Mouse (Mus musculus): Measurements from ENCODE around the gene Rpl9-ps6. TPM values are rescaled to one million over a fixed set of nuclear protein-coding genes. Genes with fewer than 3 reads are reported as not detected.

Rpl9-ps6 gene
- polyA plus RNA-seq (2012; ENCODE audit: insufficient read depth, insufficient read length, low replicate concordance, missing spikeins): not detected in 2 replicates

DNA sequence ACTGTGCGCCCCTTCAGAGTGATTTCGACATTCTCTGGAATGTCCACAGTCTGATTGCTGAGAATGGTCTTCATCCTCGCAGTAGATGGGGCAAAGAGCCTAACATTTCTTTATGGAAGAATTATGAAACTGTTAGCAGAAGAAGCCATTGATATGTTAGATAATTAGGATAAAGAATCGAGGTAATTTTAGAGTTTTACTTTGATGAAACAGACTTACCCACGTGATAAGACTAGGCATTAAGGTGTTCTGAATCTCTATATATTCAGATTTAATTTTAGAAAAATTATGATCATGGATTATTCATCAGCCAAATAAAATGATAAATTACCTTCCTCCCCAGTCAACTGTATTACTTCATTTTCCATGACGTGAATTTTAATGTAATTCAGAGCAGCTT is at the start of gene Rpl9-ps6:
Rpl9-ps6 (minus strand) TSS at position 101 of the 400 bp plus-strand sequence.
- no peak within 1 kb of the TSS for H3K4me3 ChIP-seq (ENCODE audit: insufficient read depth, low read depth, low read length)
- 88% methylated on average over 6 of the region's 6 CpGs for WGBS
- H3K4me1 ChIP-seq (ENCODE audit: control insufficient read depth, insufficient read depth, low read length): no peaks in the 10 kb centered on the region
- H3K27ac ChIP-seq (ENCODE audit: insufficient read depth, low read depth, low read length): no peak within 1 kb of the TSS
- TF ChIP-seq POLR2A (IDR thresholded peaks at IDR 0.05; ENCODE audit: insufficient read depth, low read depth, low read length) (no peak), CTCF (IDR thresholded peaks at IDR 0.05; ENCODE audit: insufficient read depth, low read depth, low read length) (no peak)

DNA sequence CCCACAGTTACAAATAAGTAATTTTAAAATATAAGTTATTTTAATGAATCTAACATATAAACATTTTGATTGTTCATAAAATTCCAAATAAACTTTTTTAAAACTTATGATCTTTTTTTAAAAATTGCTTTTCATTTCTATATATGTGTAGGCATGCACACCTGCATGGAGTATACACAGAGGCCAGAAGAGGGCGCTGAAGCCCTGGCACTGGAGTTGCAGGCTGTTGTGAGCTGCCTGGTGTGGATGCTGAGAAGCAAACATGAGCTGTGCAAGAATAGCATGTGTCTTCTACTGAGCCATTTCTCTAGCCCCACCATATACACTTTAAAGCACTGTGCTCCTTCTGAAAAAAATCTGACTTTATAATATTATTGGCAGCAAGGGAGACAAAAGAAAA is 46.1 kb upstream of the Rpl9-ps6 start:
- 47% methylated on average over 1 of the region's 1 CpGs for WGBS
- no peaks in the 10 kb centered on the region for H3K4me1 ChIP-seq (ENCODE audit: control insufficient read depth, insufficient read depth, low read length)
- H3K4me3 ChIP-seq (ENCODE audit: insufficient read depth, low read depth, low read length): no peak overlapping the region
- H3K27ac ChIP-seq (ENCODE audit: insufficient read depth, low read depth, low read length): no peak overlapping the region
- TF ChIP-seq POLR2A (IDR thresholded peaks at IDR 0.05; ENCODE audit: insufficient read depth, low read depth, low read length) (no peak), CTCF (IDR thresholded peaks at IDR 0.05; ENCODE audit: insufficient read depth, low read depth, low read length) (no peak)

DNA sequence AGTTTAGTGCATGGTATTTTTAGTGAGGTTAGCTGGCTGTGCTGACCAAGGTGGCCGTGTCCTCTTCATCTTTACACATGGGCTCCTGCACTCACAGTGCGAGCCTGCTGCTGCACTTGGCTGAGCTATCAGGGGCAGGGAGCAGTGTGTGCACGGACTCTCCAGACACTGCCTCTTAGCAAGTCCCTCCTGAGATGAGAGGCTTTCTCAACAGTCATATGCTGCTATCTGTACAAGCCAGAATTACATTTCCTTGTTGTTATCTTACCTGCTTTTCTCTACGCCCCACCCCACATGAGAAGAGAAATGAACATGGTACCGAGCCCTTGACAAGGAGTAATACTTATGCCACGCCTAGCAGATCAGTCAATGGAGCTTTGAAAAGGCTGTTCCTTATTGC is 44.6 kb upstream of the Rpl9-ps6 start:
- Histone ChIP-seq H3K4me3 (ENCODE audit: insufficient read depth, low read depth, low read length) (no peak overlapping the region), H3K4me1 (ENCODE audit: control insufficient read depth, insufficient read depth, low read length) (peaks cover 6% of the 10 kb centered on the region), H3K27ac (ENCODE audit: insufficient read depth, low read depth, low read length) (no peak overlapping the region)
- TF ChIP-seq CTCF (IDR thresholded peaks at IDR 0.05; ENCODE audit: insufficient read depth, low read depth, low read length): no peak
- no peak for TF ChIP-seq POLR2A (IDR thresholded peaks at IDR 0.05; ENCODE audit: insufficient read depth, low read depth, low read length)
- WGBS: 95% methylated on average over 6 of the region's 6 CpGs

DNA sequence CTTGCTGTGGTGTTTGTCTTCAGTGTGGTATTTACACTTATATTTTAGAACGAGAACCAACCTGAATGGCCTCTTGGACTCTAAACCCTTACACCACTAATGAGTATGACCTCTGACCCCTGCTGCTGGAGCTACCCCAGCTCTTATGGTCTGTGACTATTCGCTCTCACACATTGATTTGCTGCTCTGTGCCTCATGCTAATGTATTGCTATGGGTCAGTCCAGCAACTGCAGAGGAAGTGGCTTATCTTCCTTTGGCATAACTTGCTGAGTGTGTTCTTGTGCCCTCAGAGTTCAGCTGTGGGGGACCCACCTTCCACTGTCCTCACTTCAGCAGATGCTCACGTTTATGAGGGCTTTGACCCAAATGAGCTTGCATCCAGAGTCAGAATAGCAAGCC is 43.9 kb upstream of the Rpl9-ps6 start:
- WGBS: 88% methylated on average over 3 of the region's 3 CpGs
- Histone ChIP-seq H3K4me1 (ENCODE audit: control insufficient read depth, insufficient read depth, low read length) (peaks cover 8% of the 10 kb centered on the region), H3K27ac (ENCODE audit: insufficient read depth, low read depth, low read length) (no peak overlapping the region), H3K4me3 (ENCODE audit: insufficient read depth, low read depth, low read length) (no peak overlapping the region)
- TF ChIP-seq POLR2A (IDR thresholded peaks at IDR 0.05; ENCODE audit: insufficient read depth, low read depth, low read length): no peak
- TF ChIP-seq CTCF (IDR thresholded peaks at IDR 0.05; ENCODE audit: insufficient read depth, low read depth, low read length): no peak

DNA sequence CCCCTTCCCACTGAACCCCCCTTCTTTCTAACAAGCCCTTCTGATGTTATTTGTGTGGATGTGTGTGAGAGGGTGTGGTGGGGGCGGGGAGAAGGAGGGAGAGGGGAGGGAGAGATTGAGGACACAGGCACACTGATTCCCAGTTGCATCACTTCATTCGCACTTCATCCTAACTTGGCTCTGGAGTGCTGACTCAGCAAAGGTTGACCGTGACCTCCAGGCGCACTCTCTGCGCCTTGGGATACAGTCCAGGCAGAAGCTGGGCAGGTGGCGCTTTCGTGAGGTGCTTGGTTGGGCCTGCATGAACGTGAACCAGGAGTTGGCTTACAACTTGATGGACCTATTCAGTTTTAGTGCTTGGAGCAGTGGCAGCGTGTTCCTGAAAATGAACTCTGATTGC is 41.1 kb upstream of the Rpl9-ps6 start:
- Histone ChIP-seq H3K4me3 (ENCODE audit: insufficient read depth, low read depth, low read length) (no peak overlapping the region), H3K27ac (ENCODE audit: insufficient read depth, low read depth, low read length) (no peak overlapping the region), H3K4me1 (ENCODE audit: control insufficient read depth, insufficient read depth, low read length) (peaks cover 8% of the 10 kb centered on the region)
- 86% methylated on average over 9 of the region's 9 CpGs for WGBS
- TF ChIP-seq POLR2A (IDR thresholded peaks at IDR 0.05; ENCODE audit: insufficient read depth, low read depth, low read length) (no peak), CTCF (IDR thresholded peaks at IDR 0.05; ENCODE audit: insufficient read depth, low read depth, low read length) (no peak)

DNA sequence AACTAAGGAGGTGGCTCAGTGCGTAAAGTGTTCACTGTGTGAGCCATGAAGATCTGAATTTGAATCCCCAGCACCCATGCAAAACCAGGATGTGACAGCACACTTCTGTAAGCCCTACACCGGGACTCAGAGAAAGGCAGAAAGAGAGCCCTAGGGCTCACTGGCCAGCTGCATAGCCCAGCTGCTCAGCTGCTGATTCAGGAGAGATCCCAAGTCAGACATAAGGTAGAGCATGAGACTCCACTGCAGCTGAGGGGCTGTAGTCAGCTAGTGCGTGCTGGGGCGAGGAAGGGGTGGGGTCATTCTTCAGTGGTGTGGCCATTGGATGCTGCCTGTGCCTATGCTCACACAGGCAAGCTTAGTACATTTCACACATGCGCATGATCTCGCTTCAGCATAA is 40.7 kb upstream of the Rpl9-ps6 start:
- 89% methylated on average over 6 of the region's 6 CpGs for WGBS
- no peak for TF ChIP-seq POLR2A (IDR thresholded peaks at IDR 0.05; ENCODE audit: insufficient read depth, low read depth, low read length)
- TF ChIP-seq CTCF (IDR thresholded peaks at IDR 0.05; ENCODE audit: insufficient read depth, low read depth, low read length): no peak
- Histone ChIP-seq H3K4me1 (ENCODE audit: control insufficient read depth, insufficient read depth, low read length) (peaks cover 8% of the 10 kb centered on the region), H3K4me3 (ENCODE audit: insufficient read depth, low read depth, low read length) (no peak overlapping the region), H3K27ac (ENCODE audit: insufficient read depth, low read depth, low read length) (no peak overlapping the region)

DNA sequence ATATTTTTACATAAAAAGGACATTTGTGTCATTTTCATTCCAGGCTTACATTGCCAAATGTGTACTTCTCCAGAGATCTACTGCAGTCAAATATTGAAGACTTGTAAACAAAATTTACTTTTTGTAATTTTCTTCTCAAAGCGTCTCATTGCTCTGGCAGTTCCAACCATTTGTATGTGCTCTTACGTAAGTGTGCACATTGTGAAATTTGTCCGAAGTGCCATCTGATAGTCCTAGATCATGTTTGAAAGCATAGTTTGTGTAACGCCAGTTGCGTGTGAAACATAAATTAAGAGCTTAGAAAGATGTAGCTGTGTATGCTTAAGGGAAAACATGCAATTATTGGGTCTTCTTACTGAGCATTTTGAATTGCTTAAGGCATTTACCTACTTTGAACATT is 40.1 kb upstream of the Rpl9-ps6 start:
- WGBS: 62% methylated on average over 5 of the region's 5 CpGs
- Histone ChIP-seq H3K4me3 (ENCODE audit: insufficient read depth, low read depth, low read length) (no peak overlapping the region), H3K4me1 (ENCODE audit: control insufficient read depth, insufficient read depth, low read length) (peaks cover 8% of the 10 kb centered on the region), H3K27ac (ENCODE audit: insufficient read depth, low read depth, low read length) (no peak overlapping the region)
- no peak for TF ChIP-seq POLR2A (IDR thresholded peaks at IDR 0.05; ENCODE audit: insufficient read depth, low read depth, low read length)

DNA sequence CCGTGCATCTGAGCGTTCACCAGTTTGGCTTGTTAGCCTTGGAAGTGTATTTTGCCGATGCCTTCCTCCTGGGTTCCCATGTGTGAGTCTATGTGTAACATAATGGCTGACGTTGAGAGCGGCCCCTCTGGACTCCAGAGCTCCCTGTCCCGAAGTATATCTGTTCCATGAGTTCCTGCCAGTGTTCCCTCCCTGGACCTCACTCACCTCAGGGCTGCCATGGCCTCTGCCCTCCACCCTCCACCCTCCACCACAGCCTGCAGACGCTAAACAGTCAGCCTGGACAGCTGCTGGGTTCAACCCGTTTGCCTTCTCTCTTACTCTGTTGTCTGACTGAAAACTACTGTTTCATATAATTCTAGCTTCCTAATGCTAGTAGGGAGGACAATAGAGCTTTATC is 39.7 kb upstream of the Rpl9-ps6 start:
- no peak overlapping the region for H3K4me3 ChIP-seq (ENCODE audit: insufficient read depth, low read depth, low read length)
- no peak overlapping the region for H3K27ac ChIP-seq (ENCODE audit: insufficient read depth, low read depth, low read length)
- no peak for TF ChIP-seq POLR2A (IDR thresholded peaks at IDR 0.05; ENCODE audit: insufficient read depth, low read depth, low read length)
- TF ChIP-seq CTCF (IDR thresholded peaks at IDR 0.05; ENCODE audit: insufficient read depth, low read depth, low read length): no peak
- WGBS: 75% methylated on average over 8 of the region's 8 CpGs
- H3K4me1 ChIP-seq (ENCODE audit: control insufficient read depth, insufficient read depth, low read length): peaks cover 8% of the 10 kb centered on the region

DNA sequence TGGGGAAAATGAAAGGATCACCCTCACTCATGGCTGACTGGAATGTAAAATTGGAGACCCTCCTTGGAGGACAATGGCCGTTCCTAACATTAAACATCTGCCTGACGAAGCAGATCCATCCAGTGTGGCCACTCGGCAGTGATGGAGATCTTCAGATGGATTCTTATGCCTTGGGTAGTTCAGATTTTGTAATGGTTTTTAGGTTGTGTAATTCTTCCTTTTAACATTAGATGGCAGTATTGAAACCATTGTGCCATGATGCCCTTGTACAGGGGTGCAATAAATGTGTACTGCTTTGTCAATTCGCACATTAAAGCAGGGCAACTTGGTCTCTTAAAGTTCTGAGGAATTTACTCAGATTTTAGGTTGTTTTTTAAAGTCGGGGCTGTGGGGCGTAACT is 35.0 kb upstream of the Rpl9-ps6 start:
- 66% methylated on average over 6 of the region's 6 CpGs for WGBS

DNA sequence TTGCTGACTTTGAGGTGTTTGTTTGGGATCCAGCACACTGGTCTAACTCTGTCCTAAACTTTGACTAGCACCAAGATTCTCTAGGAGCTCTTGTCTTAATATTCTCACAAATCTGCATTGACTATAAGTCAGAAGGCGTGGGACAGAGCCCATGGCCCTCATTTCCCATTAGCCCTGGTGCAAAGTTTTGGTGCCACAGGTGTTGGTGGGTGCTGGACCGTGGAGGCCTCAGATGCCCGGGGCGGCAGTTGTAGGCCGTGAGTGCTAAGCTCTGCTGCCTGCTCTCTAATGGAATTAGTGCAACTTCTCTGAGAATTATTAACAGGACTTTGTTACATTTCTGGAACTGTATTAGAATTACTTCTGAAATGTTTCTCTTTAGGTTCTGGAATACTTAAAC is 31.6 kb upstream of the Rpl9-ps6 start:
- Histone ChIP-seq H3K27ac (ENCODE audit: insufficient read depth, low read depth, low read length) (no peak overlapping the region), H3K4me3 (ENCODE audit: insufficient read depth, low read depth, low read length) (no peak overlapping the region), H3K4me1 (ENCODE audit: control insufficient read depth, insufficient read depth, low read length) (peaks cover 2% of the 10 kb centered on the region; the same call in 1 of the 2 replicates)
- TF ChIP-seq CTCF (IDR thresholded peaks at IDR 0.05; ENCODE audit: insufficient read depth, low read depth, low read length) (no peak), POLR2A (IDR thresholded peaks at IDR 0.05; ENCODE audit: insufficient read depth, low read depth, low read length) (no peak)
- WGBS: 96% methylated on average over 5 of the region's 5 CpGs

More for the DNA sequence above, 35.0 kb upstream of the Rpl9-ps6 start:
- peaks cover 4% of the 10 kb centered on the region for H3K4me1 ChIP-seq (ENCODE audit: control insufficient read depth, insufficient read depth, low read length)
- no peak overlapping the region for H3K27ac ChIP-seq (ENCODE audit: insufficient read depth, low read depth, low read length)
- no peak overlapping the region for H3K4me3 ChIP-seq (ENCODE audit: insufficient read depth, low read depth, low read length)
- TF ChIP-seq CTCF (IDR thresholded peaks at IDR 0.05; ENCODE audit: insufficient read depth, low read depth, low read length) (no peak), POLR2A (IDR thresholded peaks at IDR 0.05; ENCODE audit: insufficient read depth, low read depth, low read length) (no peak)

All from olfactory bulb, adult 2 months (tissue).